Mouse (Mus musculus) urinary bladder, postnatal 36 days (tissue): ENCODE data around the gene Vps33a.
A peak's percentile ranks its signal among the peaks of the same experiment; 100 is the strongest.

Experiments used
- DNase-seq, 2 experiments: peaks; one replicate each; pipeline ENCODE4 v3.0.0; 2022; ENCODE audit warnings: low spot score in 2 of 2, mixed read lengths in 1 of 2

The Vps33a gene

GRCm38 (mm10) chr5:123572357-123573186, at the start of gene Vps33a:
Vps33a (minus strand) TSS chr5:123573038.
- peak; percentile 91 to 98 for DNase-seq

- no peak for DNase-seq
Measured at GRCm38 (mm10) chr5:123622421-123622820, 49.6 kb upstream of the Vps33a start.

DNA sequence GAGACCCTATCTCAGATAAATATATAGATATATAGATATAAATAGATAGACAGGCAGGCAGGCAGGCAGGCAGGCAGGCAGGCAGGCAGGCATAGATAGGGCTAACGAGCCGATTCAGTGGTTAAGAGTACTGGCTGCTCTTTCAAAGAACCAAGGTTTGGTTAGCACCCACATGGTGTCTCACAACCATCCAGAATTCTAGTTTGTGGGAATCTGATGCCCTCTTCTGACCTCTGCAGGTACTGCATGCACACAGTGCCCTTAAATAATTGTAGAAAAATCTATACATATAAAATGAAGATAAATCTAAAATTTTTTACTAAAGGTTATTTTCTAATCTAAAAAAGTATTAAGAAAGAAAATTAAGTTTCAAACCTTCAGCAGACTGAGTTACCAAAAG, 45.7 kb upstream of the Vps33a start:
- no peak for DNase-seq

- no peak for DNase-seq
Measured at GRCm38 (mm10) chr5:123614246-123614645, 41.4 kb upstream of the Vps33a start.

GRCm38 (mm10) chr5:123609843-123610242, 37.0 kb upstream of the Vps33a start:
- DNase-seq = peak; percentile 35 to 58

DNA sequence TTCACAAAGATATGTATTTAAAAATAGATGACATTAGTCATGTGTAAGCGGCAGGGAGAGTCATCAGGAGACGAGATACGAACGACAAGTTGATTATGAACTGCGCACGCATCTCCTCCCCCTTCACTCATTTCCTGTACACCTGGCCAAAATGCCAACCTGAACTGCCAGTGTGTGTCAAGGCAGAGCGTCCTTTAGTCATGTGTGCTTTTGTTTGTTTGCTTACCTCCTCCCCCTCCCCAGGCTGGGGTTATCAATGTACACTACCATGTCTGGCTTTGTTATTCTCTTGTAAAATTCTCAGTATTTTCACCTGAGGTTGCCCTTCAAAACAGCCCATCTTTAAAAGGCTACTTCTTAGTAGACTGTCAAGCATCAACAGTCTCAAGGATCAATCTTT, 36.6 kb upstream of the Vps33a start:
- DNase-seq = no peak

DNA sequence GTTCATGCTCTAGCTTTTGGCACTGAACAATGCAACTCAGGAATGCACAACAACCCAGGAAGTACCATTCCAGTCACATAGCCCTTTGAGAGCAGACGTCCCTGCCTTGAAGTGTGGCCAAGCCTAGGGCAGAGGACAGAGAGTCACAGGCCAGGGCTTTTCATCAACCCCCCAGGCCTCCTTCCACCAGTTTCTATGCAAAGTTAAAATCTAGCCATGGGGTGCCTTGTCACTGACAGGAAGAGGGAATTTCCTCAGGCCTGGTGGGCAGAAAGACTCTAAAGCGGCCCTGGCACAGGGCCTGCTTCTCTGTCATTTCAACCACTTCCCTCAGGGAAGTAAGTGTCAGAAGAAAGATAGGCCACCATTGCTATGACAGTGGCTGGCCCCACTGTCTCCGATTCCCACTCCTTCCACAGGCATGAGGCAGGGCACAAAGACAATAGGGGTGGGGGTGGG, 34.4 kb upstream of the Vps33a start:
- DNase-seq = no peak

GRCm38 (mm10) chr5:123603496-123603895, 30.7 kb upstream of the Vps33a start:
- no peak for DNase-seq

DNA sequence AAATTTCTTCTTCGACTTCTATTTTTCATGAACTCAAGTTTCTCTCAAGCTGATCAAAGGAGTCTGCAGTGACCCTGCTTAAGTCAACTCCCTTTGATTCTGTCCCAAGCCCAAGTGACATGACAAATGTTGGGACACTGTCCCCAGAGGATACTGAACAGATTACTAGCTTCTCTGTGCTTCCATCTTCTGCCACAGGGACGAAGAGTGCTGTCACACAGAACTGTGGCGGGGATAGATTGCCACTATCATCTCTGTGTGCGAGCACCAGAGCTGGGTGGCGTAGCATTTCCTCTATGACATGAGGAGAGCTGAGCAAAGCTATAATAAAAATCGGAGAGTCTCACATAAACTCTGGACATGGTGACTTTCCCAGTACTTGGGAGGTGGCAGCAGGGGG, 29.3 kb upstream of the Vps33a start:
- DNase-seq = no peak

DNA sequence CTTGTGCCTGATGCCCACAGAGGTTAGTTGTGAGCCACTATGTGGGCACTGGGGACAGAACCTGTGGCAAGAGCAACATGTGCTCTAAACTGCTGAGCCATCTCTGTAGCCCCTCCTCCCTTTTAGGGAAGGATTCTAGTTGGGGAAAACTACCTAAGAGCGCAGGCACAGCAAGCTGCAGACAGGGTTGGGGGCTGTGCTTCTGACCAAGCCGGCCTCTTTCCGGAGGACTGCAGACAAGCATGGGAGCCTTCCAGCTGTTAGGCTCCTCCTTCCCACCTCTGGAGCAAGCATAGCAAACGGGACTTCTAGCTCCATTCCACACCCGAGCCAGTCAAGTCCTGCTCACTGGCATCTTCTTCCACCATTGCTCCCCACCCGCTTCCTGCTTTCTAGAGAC, 26.5 kb upstream of the Vps33a start:
- DNase-seq = no peak

DNA sequence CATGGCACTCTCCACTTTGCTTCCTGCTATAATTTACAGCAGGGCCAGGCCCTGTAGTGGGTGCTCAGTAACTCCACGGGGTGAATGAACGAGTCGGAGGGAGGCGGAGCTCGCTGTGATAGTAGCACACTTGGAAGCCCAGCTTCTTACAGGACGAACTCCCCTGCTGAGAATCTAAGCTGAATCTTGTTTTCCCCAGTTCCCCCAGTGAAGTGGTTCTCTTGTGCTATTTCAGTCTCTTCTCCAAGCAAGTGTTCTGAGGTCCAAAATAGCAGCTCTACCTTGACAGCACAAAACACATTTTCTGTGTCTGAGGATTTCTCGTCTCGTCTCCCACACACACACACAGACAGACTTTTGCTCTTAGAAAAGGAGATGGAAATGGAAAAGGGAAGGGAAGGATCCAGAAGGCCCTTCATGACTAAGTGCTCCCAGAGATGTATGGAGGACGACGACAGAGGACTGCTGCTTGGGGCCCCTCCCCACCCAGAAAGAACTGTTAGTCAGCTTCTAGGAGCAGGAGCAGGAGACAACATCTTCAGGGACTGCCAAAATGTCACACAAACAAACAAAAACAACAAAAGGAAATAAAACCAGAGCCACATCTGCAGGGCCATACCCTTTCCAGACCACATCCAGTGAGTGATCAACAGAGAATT, 20.9 kb upstream of the Vps33a start:
- no peak for DNase-seq

DNA sequence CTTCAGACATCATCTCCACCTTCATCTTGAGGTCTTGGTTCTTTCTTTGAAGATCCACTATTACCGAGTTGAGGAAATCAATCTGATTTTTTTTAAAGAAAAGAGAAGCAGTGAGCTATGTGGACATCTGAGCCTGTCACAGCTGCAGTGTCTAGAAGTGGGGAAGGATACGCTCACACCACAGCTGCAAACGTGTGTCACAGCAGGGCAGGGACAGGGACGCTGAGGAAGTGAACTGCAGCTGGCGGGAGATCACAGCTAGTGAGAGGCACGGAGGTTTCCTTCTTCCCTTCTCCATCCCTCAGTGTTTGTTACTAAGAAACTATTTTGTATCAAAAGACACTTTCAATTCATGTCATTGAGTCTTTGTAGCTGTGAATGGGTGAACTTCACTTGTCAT, 7.2 kb upstream of the Vps33a start:
- DNase-seq = no peak

DNA sequence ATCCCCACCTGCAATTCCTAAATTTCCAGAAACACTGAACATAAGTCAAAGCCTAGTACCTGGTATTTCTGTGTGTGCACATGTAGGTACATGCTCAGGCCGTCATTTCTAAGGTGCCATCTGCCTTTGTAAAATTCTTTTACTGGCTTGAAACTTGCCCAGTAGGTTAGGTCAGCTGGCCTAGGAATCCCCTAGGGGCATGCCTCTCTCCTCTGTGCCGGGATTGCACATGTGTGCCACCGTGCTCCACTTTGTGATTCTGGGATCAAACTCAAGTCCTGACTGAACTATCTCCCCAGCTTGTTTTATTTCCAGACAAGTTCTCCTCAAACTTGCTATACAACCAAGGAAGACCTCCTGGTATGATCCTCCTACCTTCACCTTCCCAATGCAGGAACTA, 3.9 kb upstream of the Vps33a start:
- peak in 1 of 2 experiments; percentile 16 for DNase-seq

DNA sequence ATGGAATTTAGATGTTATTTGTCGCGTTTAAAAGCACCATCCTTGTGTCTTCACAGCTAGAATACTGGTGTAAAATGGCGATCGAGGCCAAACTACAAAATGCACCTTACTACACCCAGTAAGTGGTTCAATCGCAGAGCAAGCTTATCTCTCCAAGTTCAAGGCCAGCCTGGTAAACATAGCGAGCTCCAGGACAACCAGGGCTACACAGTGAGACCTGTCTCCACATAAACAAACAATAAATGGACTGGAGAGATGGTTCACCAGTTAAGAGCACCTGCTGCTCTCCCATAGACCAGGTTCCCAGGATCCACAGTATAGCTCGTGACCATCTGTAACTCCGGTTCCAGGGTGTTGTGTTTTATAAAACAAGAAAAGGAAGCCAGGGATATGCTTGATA, 524 bp upstream of the Vps33a start:
- no peak for DNase-seq

GRCm38 (mm10) chr5:123561128-123561527, 11.7 kb downstream of the Vps33a start:
- DNase-seq = no peak

- DNase-seq = no peak
Measured at GRCm38 (mm10) chr5:123559588-123559987, 13.2 kb downstream of the Vps33a start.

- peak in 1 of 2 experiments; percentile 36 for DNase-seq
Measured at GRCm38 (mm10) chr5:123556451-123556850, 16.4 kb downstream of the Vps33a start.

DNA sequence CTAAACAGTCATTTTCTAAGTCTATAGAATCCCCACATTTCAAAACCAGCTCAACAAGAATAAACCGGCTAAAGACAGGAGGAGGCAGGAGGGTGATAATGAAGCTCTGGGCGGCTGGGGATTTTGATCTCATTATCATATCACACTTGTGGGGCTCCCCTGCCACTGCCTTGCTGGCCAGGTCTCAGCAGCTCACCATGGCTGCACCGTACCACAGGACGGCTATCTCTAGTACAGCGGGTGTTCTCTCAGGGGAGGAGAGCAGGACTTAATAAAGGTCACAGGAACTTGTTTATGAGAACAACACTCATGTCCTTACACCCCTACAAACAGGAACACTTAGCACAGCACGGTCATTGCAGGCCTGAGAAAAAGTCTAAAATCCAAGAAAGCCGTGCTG, 17.1 kb downstream of the Vps33a start:
- no peak for DNase-seq

- DNase-seq = no peak
Measured at GRCm38 (mm10) chr5:123533801-123534200, 39.0 kb downstream of the Vps33a start.

DNA sequence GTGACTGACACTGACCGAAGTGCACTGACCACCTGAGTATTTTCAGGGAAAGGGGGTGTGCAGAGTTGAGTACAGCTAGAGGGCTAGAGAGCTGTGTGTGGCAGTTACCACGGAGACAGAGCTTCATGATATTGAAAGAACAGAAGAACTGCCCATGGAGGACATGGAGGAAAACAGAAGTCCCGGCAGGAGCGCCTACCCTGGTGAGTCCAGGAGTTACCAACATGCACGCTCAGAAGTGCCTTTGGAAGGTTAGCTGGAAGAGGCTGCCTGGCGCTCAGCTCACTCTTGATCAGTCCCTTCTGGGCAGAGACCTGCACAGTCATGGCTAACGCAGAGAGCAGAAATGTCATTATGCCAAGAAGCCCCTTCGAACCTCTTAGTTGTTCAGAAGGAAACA, 42.8 kb downstream of the Vps33a start:
- no peak for DNase-seq

GRCm38 (mm10) chr5:123528641-123529040, 44.2 kb downstream of the Vps33a start:
- DNase-seq = no peak

DNA sequence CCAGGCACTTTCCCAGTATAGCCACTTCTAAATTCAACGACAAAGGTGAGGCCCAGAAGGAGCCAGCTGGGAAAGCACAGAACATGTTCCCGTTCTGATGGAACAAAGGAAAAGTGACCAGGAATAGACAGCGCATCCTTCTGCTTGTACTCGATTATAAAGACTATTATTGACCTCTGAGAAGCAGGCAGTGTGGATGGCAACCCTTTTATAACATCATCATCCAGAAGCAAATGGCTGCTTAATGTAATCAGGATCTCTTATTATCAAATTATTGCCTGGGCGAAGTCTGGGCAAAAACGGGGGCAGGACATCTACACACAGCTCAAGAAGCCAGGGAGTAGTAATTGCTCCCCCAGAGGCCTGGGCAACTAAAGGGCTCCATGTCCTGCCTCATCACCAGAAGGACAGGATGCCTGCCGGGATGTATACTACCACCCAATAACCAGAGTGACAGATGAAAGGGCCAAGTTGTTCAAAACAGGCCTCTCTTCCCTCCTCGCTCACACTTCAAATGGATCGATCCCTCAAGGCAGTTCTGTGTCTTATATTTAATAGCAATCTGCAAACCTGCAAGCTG, 46.8 kb downstream of the Vps33a start:
- DNase-seq = no peak

- DNase-seq = peak in 1 of 2 experiments; percentile 0
Measured at GRCm38 (mm10) chr5:123525281-123525680, 47.6 kb downstream of the Vps33a start, which contains the start of gene Gm49027. Gm49027 (minus strand) TSS chr5:123525488.
